ENCODE assay signal across 8 mouse cellular contexts in genomic region chr1:75521321-75522031, GRCm38 (mm10). TPM values are rescaled to one million over a fixed set of nuclear protein-coding genes. Genes with fewer than 3 reads are reported as not detected.
DNase-seq lines count a peak whose midpoint lies in the region; ATAC-seq and TF ChIP-seq lines count a peak whose summit lies in the region.

TSS of gene Stk11ip (plus strand) at chr1:75521529.

- H3K9ac ChIP-seq in ES-E14 (ENCODE audit: insufficient read depth, low read depth, low read length, poor library complexity, severe bottlenecking): peak within 1 kb of the TSS; percentile 88
- H3K9ac ChIP-seq in forebrain, embryonic 15.5 days (replicated peaks): peak within 1 kb of the TSS; percentile 53

- H3K36me3 ChIP-seq in ES-E14 (ENCODE audit: control insufficient read depth, insufficient read depth, low read length, poor library complexity, severe bottlenecking): no peaks in the 10 kb centered on the region
- peaks cover 5% of the 10 kb centered on the region; the same call in 1 of the 2 replicates for H3K36me3 ChIP-seq in forebrain, embryonic 15.5 days

- peaks cover 0 to 8% of the 10 kb centered on the region in 2 experiments; a peak in 2 of 4 replicates for H3K4me1 ChIP-seq in ES-E14 (ENCODE audit: control insufficient read depth in 2 of 2, insufficient read depth in 2 of 2, low read length in 2 of 2, poor library complexity in 1 of 2)
- H3K4me1 ChIP-seq in forebrain, embryonic 15.5 days: peaks cover 11% of the 10 kb centered on the region; the same call in 1 of the 2 replicates
- no peaks in the 10 kb centered on the region for H3K4me1 ChIP-seq in lung, adult 2 months (ENCODE audit: control insufficient read depth, insufficient read depth, low read length)

- no peaks in the 10 kb centered on the region for H3K9me3 ChIP-seq in ES-E14 (ENCODE audit: control insufficient read depth, insufficient read depth, low read depth, low read length)
- H3K9me3 ChIP-seq in forebrain, embryonic 15.5 days: no peaks in the 10 kb centered on the region

- peak within 1 kb of the TSS; percentile 75 for H3K4me2 ChIP-seq in forebrain, embryonic 15.5 days (replicated peaks)

- WGBS in forebrain, embryonic 15.5 days: under 1% methylated on average over 46 of the region's 46 CpGs
- under 1% methylated on average over 46 of the region's 46 CpGs for WGBS in lung, adult 2 months

- intact Hi-C loops in heart, postnatal 25 days (cut with DNase I): loop anchor here (5.0 kb wide), 1 partner anchor 44 kb away; the partner anchor contains the start of genes Chpf and Tmem198

- peak within 1 kb of the TSS; percentile 94 to 96 for H3K4me3 ChIP-seq in ES-E14 (ENCODE audit: insufficient read depth in 1 of 2, low read depth in 1 of 2, low read length in 2 of 2, poor library complexity in 1 of 2, severe bottlenecking in 1 of 2)
- peak within 1 kb of the TSS; percentile 76 for H3K4me3 ChIP-seq in forebrain, embryonic 15.5 days
- peak within 1 kb of the TSS; percentile 68 for H3K4me3 ChIP-seq in lung, adult 2 months (replicated peaks; ENCODE audit: extremely low read depth, low read depth, low read length)

- TF ChIP-seq CTCF in lung, adult 2 months (IDR thresholded peaks at IDR 0.05; ENCODE audit: insufficient read depth, low read length): no peak

- DNase-seq in ES-E14 (ENCODE audit: low read depth, low spot score): peak; percentile 91
- DNase-seq in cerebellum, adult 11-12 months: peak; percentile 88
- peak; percentile 86 for DNase-seq in heart, postnatal 25 days (ENCODE audit: low spot score)
- DNase-seq in layer of hippocampus, adult 18-20 months (ENCODE audit: low spot score in 2 of 2): peak; percentile 90 to 94
- peak; percentile 93 for DNase-seq in lung, adult 2 months
- peak; percentile 83 to 85 for DNase-seq in thymus, adult 18-20 months

- peak; percentile 96 for ATAC-seq in forebrain, embryonic 15.5 days (replicated peaks)
- ATAC-seq in neutrophil, adult 5-6 weeks (ENCODE audit: extremely low read depth, insufficient number of reproducible peaks, low FRiP score, poor library complexity, severe bottlenecking): peak; percentile 80

- no peaks in the 10 kb centered on the region for H3K27me3 ChIP-seq in forebrain, embryonic 15.5 days

- peak within 1 kb of the TSS; percentile 89 for H3K27ac ChIP-seq in ES-E14 (ENCODE audit: insufficient read depth, low read depth, low read length, poor library complexity, severe bottlenecking)
- peak within 1 kb of the TSS; percentile 87 for H3K27ac ChIP-seq in forebrain, embryonic 15.5 days (replicated peaks)

- in situ Hi-C loops in ES-E14 (cut with MboI; ENCODE audit: low sequenced_read_pairs in 2 of 2, unreplicated experiment in 2 of 2): no loop called here

- peak; percentile 73; the same call in 1 of the 2 replicates for TF ChIP-seq POLR2A in lung, adult 2 months (IDR thresholded peaks at IDR 0.05; ENCODE audit: borderline replicate concordance, extremely low read depth, low read depth, low read length)

TF ChIP-seq in ES-E14, 5 proteins besides CTCF, POLR2A, EP300 and RAD21:
- TF ChIP-seq ZNF384 (IDR thresholded peaks at IDR 0.05; ENCODE audit: low read depth, low read length) (no peak), ZC3H11A (IDR thresholded peaks at IDR 0.05; ENCODE audit: borderline replicate concordance, low read depth, low read length) (no peak), HCFC1 (IDR thresholded peaks at IDR 0.05; ENCODE audit: borderline replicate concordance, insufficient read depth, low read length) (no peak; the same call in 1 of the 2 replicates), MAFK (IDR thresholded peaks at IDR 0.05; ENCODE audit: insufficient read depth, low read depth, low read length) (no peak), CHD2 (IDR thresholded peaks at IDR 0.05; ENCODE audit: low read depth, low read length) (no peak)

RNA-seq across cellular contexts. Expression of gene Stk11ip, which starts in this region (rescaled TPM):
- total RNA-seq in ES-E14 (2012; rRNA removed): 26.8 and 41.8 TPM in 2 replicates
- polyA plus RNA-seq in forebrain, embryonic 15.5 days (2015; fragmentation: Nextera tagmentation; extraction: Ambion mirVana): 19.6 and 20.1 TPM in 2 replicates
- total RNA-seq in heart, postnatal 25 days (2021): 1 to 10 TPM; 8.9 to 9.2 TPM
- total RNA-seq in layer of hippocampus, adult 18-20 months (2021): 10 to 100 TPM; 22.8 to 24.2 TPM
- 44.1 and 50.6 TPM in 2 replicates for polyA plus RNA-seq in lung, adult 2 months (2012; rRNA removed)
- 57.0 and 72.0 TPM in 2 replicates for total RNA-seq in neutrophil, adult 5-6 weeks (2017)

Comparison
In these comparisons a context has a peak if more than half of its experiments do, and no peak if none do; other contexts are left out.
1. Peak in every context shown above with its lines: DNase-seq, ATAC-seq, H3K4me3 ChIP-seq and H3K27ac ChIP-seq.